Mouse (Mus musculus): ENCODE measurements around the gene Olfr1442.

DNA sequence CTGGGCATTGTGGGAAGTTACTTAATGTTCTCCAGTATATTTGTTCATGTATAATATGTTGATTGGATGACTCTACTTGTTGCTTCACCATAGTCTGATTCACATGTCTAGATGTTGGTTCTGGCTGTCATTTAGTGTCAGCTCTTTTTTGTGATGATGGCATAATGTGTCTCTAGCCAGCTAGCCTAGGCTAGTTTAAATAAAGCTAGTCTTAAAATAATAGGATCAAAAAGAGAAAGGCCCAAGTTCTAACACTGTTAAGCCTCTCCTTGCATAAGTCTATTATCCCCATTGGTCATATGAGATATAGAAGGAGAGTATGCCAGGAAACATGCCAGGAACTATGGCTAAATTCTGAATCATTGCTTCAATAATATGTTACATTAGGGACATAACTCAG is 20.7 kb upstream of the Olfr1442 start:
- no peak for TF ChIP-seq CTCF (IDR thresholded peaks at IDR 0.05; ENCODE audit: control insufficient read depth, insufficient read depth, low read length)
- no peak for TF ChIP-seq POLR2A (IDR thresholded peaks at IDR 0.05; ENCODE audit: borderline replicate concordance, control insufficient read depth, low read depth, low read length)

Measured in bone marrow, adult 2 months (tissue).